Comparison of ENCODE assay signal across 11 mouse cellular contexts in the genomic region with DNA sequence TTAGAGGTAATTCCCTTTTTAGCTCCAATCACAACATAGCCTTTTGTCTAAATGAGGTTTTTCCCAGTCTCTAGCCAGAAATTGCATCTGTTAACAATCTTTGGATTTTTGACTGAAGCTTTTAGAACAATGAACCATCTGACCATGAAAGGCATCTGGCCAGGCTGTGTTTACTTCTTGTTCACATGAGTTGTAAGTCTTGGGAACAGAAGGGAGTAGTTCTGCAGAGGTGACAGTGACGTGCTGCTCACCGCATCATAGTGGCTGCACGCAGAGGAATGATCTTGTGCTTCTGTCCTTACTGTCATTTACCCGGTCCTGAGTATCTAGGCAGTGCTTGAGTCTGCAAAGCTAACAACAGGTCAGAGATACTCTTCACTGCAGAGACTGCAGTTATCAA.
DNase-seq lines count a peak whose midpoint lies in the region; ATAC-seq lines count a peak whose summit lies in the region.
"Had no signal": no experiment of that assay in that cellular context is flagged by ENCODE, and none has a peak within 500 bp of the region (broad histone marks: within the 10 kb centered on the region; RNA-seq: fewer than 3 reads in every experiment).

No protein-coding gene starts in this region.

- no peak overlapping the region for H3K4me2 ChIP-seq in heart, embryonic 11.5 days
- no peak overlapping the region for H3K4me2 ChIP-seq in forebrain, embryonic 16.5 days (ENCODE audit: low read length)
- H3K4me2 ChIP-seq in stomach, embryonic 14.5 days (replicated peaks; ENCODE audit: low read depth, low read length), result no peak overlapping the region

- H3K4me1 ChIP-seq in heart, embryonic 11.5 days (ENCODE audit: control insufficient read depth, insufficient read depth, low read length), result peaks cover 36% of the 10 kb centered on the region
- H3K4me1 ChIP-seq in forebrain, embryonic 16.5 days (replicated peaks; ENCODE audit: control insufficient read depth, insufficient read depth, low read length), result peaks cover 35% of the 10 kb centered on the region
- H3K4me1 ChIP-seq in stomach, embryonic 14.5 days (ENCODE audit: control insufficient read depth, insufficient read depth, low read length), result peaks cover 5% of the 10 kb centered on the region; the same call in 1 of the 2 replicates

- no peak for DNase-seq in heart, postnatal 4 days
- DNase-seq in layer of hippocampus, adult 9-11 months, result peak; percentile 41
- no peak for DNase-seq in layer of hippocampus, postnatal 14 days (ENCODE audit: low spot score in 2 of 2)
- no peak for DNase-seq in natural killer cell, adult 2 months (ENCODE audit: low spot score in 2 of 2)
- DNase-seq: cerebellum, adult 8-10 months; liver, postnatal 0 days; thymus, postnatal 36 days had no signal

- H3K36me3 ChIP-seq in heart, embryonic 11.5 days (ENCODE audit: control insufficient read depth, insufficient read depth, low read length), result no peaks in the 10 kb centered on the region
- peaks cover 9% of the 10 kb centered on the region for H3K36me3 ChIP-seq in forebrain, embryonic 16.5 days (ENCODE audit: control insufficient read depth, insufficient read depth)
- peaks cover 8% of the 10 kb centered on the region for H3K36me3 ChIP-seq in stomach, embryonic 14.5 days (ENCODE audit: control insufficient read depth, insufficient read depth, low read length)

- H3K9ac ChIP-seq in heart, embryonic 11.5 days (ENCODE audit: low read depth, low read length), result 0 out of 2 replicates have a peak overlapping the region, but pooled peaks have one; percentile 8
- no peak overlapping the region for H3K9ac ChIP-seq in forebrain, embryonic 16.5 days (replicated peaks; ENCODE audit: low read depth, low read length)
- no peak overlapping the region for H3K9ac ChIP-seq in stomach, embryonic 14.5 days (replicated peaks; ENCODE audit: low read depth, low read length)
- H3K9ac ChIP-seq: liver, postnatal 0 days had no signal

- 29% methylated on average over 4 of the region's 4 CpGs for WGBS in heart, embryonic 11.5 days (ENCODE audit: insufficient replicate concordance)
- WGBS in forebrain, embryonic 16.5 days, result 46% methylated on average over 4 of the region's 4 CpGs
- 48% methylated on average over 4 of the region's 4 CpGs for WGBS in stomach, embryonic 14.5 days

- H3K27me3 ChIP-seq in heart, embryonic 11.5 days (ENCODE audit: control insufficient read depth, insufficient read depth, low read length), result no peaks in the 10 kb centered on the region
- H3K27me3 ChIP-seq in forebrain, embryonic 16.5 days (replicated peaks; ENCODE audit: control insufficient read depth, insufficient read depth, low read length), result no peaks in the 10 kb centered on the region
- no peaks in the 10 kb centered on the region for H3K27me3 ChIP-seq in stomach, embryonic 14.5 days (ENCODE audit: control insufficient read depth, insufficient read depth, low read length)

- H3K9me3 ChIP-seq in heart, embryonic 11.5 days (replicated peaks; ENCODE audit: control insufficient read depth, low read length), result no peaks in the 10 kb centered on the region
- no peaks in the 10 kb centered on the region for H3K9me3 ChIP-seq in forebrain, embryonic 16.5 days (ENCODE audit: control insufficient read depth, low read length)
- no peaks in the 10 kb centered on the region for H3K9me3 ChIP-seq in stomach, embryonic 14.5 days (ENCODE audit: control insufficient read depth, low read depth, low read length)

- ATAC-seq in heart, embryonic 11.5 days (replicated peaks; ENCODE audit: insufficient number of reproducible peaks, low FRiP score, low TSS enrichment), result no peak
- 0 out of 2 replicates have a peak, but pooled peaks have one; percentile 36 for ATAC-seq in forebrain, embryonic 16.5 days
- ATAC-seq in stomach, embryonic 14.5 days (ENCODE audit: insufficient number of reproducible peaks, insufficient read depth, low FRiP score, low read depth), result no peak
- ATAC-seq in erythroid progenitor cell, adult 5-6 weeks (replicated peaks; ENCODE audit: low FRiP score, poor library complexity, severe bottlenecking), result no peak
- ATAC-seq: liver, postnatal 0 days had no signal

- H3K27ac ChIP-seq in heart, embryonic 11.5 days (ENCODE audit: low read depth, low read length), result no peak overlapping the region
- peak overlapping the region; percentile 56 for H3K27ac ChIP-seq in forebrain, embryonic 16.5 days (ENCODE audit: low read length)
- H3K27ac ChIP-seq in stomach, embryonic 14.5 days (ENCODE audit: low read length), result peak overlapping the region; percentile 2; the same call in 1 of the 2 replicates

- no peak overlapping the region for H3K4me3 ChIP-seq in heart, embryonic 11.5 days (ENCODE audit: low read depth, low read length)
- H3K4me3 ChIP-seq in forebrain, embryonic 16.5 days (replicated peaks; ENCODE audit: low read length), result no peak overlapping the region
- H3K4me3 ChIP-seq in stomach, embryonic 14.5 days (ENCODE audit: low read depth, low read length), result no peak overlapping the region
